Mouse (Mus musculus): ENCODE measurements at regions not wholly inside any gene's neighbourhood (a gene's known extent, or its start where the extent isn't known, plus 50 kb on each side); places are given as distances from the start of the nearest gene placed in this dataset.

DNA sequence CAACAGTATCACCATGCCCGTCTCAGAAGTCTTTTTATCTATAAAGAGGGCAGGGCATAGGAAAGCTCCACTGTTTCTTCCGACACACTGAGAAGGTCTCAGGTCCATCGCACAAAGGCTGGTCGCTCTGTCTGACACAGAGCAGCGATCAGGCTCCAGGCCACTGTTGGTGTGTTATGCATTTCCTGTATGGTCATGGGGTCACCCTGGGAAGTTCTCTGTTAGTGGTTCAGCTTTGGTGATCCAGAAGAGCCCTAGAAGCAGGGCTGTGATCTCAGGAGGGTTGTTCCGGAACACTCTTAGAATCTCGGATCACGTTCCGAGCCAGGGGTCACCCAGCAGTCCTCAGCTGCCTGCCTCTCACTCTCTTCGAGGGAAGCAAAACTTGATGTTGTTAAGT lies 150.7 kb downstream of the Qrsl1 start:
- DNase-seq = no peak

DNA sequence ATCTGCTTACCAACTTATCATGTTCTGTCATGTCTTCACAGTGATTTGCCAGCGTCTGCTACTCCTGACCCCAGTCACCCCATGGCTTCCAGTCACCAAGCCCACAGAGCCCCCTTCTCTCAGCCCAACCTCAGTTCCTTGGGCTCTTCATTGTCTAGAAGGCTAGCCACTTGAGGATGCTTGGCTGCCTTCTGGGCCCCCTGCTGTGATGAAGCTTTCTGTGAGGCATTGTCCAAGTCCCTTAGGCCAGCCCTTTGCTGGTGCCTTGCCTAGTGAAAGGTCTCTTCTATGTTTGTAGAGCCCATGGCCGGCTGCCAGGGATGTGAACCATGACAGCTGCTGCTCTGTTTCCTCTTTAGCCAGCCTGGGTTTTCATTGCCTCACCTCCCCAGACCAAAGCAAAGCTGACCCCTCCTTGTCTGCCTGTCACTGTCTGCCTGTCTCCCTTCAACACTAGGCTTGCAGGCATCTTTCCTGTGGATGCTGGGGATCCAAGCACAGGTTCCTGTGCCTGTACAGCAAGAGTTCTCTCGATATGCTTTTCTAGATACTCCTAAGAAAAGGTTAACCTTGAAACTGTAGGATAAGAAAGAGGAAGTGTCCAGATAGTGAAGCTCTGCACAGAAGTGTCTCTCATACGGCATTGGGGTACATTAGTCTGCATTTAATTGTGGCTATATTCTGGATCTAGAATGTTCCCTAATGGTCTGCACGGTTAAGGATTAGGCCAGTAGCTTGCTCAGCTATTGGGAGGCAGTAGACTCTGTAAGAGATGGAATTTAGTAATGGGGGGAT lies 149.5 kb downstream of the Qrsl1 start:
- peak; percentile 17 for DNase-seq

DNA sequence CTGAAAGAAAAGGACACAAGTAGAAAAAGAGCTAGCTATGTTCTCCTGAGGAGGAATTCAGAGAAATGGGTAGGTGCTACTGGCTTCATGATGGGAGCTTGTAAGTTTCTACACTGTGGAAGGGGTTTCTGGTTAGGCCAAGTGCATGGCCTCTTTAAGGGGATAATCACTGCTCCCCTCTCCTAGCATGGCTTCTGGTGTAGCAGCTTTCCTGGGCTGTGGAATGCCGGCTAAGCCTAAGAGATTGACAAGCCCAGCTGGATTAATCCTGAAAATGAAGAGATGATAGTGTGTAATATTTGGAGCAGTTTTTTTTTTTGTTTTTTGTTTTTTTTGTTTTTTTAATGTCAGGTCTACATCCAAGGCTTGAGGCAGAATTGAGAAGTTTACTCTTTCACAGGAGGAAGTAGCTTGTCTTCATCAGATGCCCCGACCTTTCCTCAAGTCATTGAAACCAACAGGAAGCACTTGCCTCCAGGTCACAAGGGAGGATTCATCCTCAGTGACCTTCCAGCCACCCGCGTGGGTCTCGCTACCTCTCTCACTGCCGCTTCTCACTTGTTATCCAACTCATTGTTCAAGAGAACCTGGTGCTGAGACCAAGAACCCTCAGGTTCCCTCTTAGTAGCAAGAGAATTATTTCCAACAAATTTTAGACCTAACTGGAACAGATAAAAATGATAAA lies 144.5 kb downstream of the Qrsl1 start:
- no peak for DNase-seq

- no peak for DNase-seq
These were observed 143.2 kb downstream of the Qrsl1 start for GRCm38 (mm10) chr10:43758124-43759025.

DNA sequence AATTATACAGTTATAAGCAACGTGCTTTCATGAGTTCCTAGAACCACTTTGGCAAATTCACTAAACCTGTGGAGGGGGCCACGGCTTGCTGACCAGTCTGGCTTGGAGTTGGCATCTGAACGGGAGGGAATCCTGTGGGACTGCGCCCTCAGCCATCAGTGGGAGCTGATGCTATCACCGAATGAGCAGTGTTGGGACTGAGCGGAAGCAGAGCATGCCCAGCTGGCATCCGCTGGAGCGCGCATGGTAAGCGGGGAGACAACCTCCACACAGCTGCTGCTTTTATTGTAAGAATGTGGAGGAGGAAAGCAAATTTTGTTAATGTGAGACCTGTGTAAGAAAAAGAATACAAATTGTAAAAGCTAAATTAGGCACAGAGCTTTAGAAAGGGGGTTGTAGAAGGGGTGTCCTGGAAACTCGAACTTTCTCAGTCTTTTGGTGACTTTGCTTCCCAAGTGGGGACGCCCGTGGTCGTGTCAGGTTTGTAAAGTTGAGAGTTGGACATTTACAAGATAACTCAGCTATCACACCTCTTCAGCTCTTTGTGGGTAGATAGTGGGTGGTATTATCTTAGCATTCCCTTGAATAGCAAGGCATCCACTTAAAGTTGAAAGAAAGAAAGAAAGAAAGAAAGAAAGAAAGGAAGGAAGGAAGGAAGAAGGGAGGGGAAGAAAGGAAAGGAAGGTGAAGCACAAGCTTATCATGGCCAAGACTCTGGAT lies 142.2 kb downstream of the Qrsl1 start:
- peak; percentile 46 for DNase-seq

DNA sequence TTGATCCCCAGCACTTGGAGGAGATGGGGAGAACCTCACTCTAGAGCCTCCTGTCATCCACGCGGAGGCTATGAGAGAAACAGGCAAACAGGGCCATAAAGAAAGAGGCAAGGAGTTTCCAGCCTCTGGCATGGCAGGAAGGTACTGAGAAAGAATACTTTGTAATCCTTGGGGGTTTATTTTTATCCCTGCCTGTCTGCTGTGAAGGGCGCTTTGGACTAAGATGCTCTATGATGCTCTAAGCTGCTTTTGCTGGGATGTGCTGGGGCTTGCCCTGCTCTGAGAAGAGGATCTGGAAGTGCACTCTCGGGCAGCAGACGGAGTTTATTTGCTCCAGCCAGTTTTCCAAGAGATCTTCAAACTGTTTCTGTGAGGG lies 141.7 kb downstream of the Qrsl1 start:
- DNase-seq = no peak

- no peak for DNase-seq
These were observed 139.5 kb downstream of the Qrsl1 start for GRCm38 (mm10) chr10:43761979-43762570.

- no peak for DNase-seq
These were observed 137.0 kb downstream of the Qrsl1 start for GRCm38 (mm10) chr10:43764581-43764980.

DNA sequence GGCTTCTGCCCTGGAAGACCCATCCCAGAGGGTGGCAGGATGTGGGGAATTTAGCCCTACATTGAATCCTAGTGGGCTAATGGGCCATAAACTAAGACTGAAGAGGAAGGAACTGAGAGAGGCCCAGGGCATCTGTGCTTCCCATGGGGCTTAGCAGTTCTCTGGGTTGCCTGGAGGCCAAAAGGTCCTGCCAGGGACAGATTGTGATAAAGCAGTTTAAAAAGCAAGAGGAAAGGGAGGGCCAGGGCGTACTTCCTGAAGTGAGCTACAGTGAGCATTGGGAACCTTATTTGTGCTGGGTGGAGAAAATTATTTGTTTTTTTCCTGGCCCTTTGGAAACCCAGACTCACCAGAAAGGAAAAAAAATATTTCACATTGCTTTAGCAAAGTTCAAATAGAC lies 136.3 kb downstream of the Qrsl1 start:
- DNase-seq = no peak

DNA sequence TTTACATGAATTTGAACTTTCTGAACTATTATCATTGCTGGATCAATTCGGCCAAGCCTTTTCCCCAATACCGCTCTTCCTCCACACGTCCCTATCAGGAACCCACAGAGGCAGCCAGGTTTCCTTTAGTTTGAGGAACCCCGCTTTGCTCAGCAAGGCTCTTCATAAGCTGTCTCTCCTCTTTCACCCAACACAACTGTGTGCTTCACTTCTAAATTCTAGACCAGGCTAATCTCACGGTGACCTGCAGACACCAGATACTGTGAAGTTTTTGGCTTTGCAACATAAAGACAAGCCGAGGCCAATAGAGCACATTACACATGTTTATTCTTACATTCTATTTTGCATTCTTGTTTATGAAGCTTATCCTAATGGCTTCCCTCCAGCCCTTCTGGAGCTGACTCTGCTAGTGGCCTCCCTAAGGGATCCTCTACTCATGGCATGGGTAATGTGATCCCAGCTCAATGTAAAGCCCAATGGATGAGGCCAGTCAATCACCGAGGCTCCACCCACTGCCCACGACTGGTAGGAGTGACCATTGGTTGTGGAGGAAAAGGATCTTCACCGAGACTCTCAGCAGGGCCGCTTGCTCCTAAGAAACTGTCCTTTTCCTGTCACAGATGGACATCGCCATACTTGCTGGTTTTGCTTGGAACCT lies 135.6 kb downstream of the Qrsl1 start:
- no peak for DNase-seq

- no peak for DNase-seq
These were observed 133.4 kb downstream of the Qrsl1 start for GRCm38 (mm10) chr10:43767961-43768726.

GRCm38 (mm10) chr10:43769026-43769425 lies 132.5 kb downstream of the Qrsl1 start:
- no peak for DNase-seq

- DNase-seq = no peak
These were observed 125.7 kb downstream of the Qrsl1 start for GRCm38 (mm10) chr10:43775807-43776206.

GRCm38 (mm10) chr10:43777612-43778600 lies 123.6 kb downstream of the Qrsl1 start:
- DNase-seq = peak; percentile 26

- DNase-seq = no peak
These were observed 121.0 kb downstream of the Qrsl1 start for GRCm38 (mm10) chr10:43780571-43780970.

GRCm38 (mm10) chr10:43783304-43783703 lies 118.2 kb downstream of the Qrsl1 start:
- DNase-seq = no peak

DNA sequence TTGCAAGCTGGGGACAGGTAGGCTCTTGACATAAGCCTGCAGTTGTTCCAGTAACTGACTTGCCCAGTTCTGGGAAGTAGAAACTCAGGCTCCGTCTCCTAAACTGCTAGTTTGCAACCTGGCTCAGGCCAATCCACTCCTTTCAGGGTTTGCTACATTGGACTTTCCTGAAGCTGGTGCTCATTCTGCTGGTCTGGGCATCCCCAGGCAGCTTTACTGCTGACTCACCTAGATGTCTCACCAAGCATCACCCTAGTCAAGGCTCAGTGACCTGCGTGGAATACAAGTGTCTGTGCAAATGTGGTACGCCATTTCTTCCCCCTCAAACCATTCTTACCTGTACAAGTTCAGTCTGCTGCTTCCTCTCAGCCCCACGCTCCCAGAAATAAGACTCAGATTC lies 110.8 kb downstream of the Qrsl1 start:
- no peak for DNase-seq

- no peak for DNase-seq
These were observed 110.0 kb downstream of the Qrsl1 start for GRCm38 (mm10) chr10:43791525-43792021.

DNA sequence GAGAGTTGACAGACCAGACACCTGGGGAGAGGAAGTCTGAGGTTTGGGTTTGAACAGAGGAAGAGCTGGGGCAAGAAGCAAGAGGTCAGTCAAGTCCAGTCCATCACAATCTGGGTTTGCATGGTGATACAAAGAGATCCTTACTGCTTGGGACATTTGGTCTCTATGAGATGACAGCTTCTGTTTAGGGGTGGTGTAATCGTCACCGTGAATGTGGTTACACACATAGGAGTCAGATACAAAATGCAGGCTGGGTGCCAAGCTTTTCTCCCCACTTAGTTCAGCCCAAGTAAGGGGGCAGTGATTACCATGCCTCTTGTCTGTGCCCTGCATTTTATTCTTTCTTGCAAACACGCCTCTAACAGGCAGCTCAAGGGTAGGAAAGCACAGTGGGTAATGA lies 108.9 kb downstream of the Qrsl1 start:
- DNase-seq = no peak

GRCm38 (mm10) chr10:43794587-43794986 lies 107.0 kb downstream of the Qrsl1 start:
- no peak for DNase-seq
